In the genomic region with DNA sequence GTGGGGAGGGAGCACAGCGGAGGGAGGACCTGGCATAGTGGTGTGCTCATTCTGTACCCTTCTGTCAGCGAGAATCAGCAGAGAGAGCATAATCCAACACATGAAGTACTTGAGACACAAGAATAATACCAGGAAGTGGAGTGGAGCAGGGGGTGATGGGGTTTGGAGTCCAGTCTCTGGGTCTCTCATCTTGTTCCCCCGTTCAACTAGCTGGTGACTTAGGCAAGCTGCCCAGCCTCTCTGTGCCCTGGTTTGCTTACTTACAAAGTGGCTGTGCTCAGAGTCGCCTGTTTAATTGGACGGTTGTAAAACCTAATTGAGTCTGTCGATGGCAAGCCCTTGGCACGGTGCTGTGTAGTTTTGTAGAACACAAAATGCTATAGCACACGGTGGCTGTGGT, we compare ENCODE assay signal across 24 mouse cellular contexts. TPM values are rescaled to one million over a fixed set of nuclear protein-coding genes. Genes with fewer than 3 reads are reported as not detected.
"Had no signal": no experiment of that assay in that cellular context is flagged by ENCODE, and none has a peak within 500 bp of the region (broad histone marks: within the 10 kb centered on the region; RNA-seq: fewer than 3 reads in every experiment).

No protein-coding gene starts in this region.

- DNase-seq: kidney, adult 18-20 months; kidney, adult 9 months; kidney, postnatal 14 days; kidney, postnatal 4 days; liver; lung, adult 18-20 months; lung, postnatal 10 days; lung, postnatal 36 days; retina, postnatal 1 day; right cerebral cortex, postnatal 4 days; thymus, postnatal 25 days had no signal

- H3K9me3 ChIP-seq: limb, embryonic 10.5 days; limb, embryonic 13.5 days; liver, embryonic 12.5 days; liver, embryonic 15.5 days; lung, embryonic 15.5 days; megakaryocyte, embryonic 14.5 days; midbrain, embryonic 10.5 days; midbrain, embryonic 13.5 days; neural tube, embryonic 13.5 days had no signal

- H3K27me3 ChIP-seq: limb, embryonic 13.5 days; liver, embryonic 15.5 days; lung, embryonic 15.5 days had no signal

- ATAC-seq: liver, embryonic 12.5 days; midbrain, embryonic 13.5 days; midbrain, embryonic 16.5 days had no signal

- H3K9ac ChIP-seq: limb, embryonic 13.5 days; liver, embryonic 12.5 days; liver, embryonic 15.5 days; lung, embryonic 15.5 days; midbrain, embryonic 13.5 days; neural tube, embryonic 13.5 days had no signal

- H3K27ac ChIP-seq: limb, embryonic 10.5 days; limb, embryonic 13.5 days; liver, embryonic 12.5 days; liver, embryonic 15.5 days; lung, embryonic 15.5 days; midbrain, embryonic 10.5 days; midbrain, embryonic 13.5 days; neural tube, embryonic 13.5 days; stomach, postnatal 0 days had no signal

- H3K4me1 ChIP-seq: liver, embryonic 12.5 days; liver, embryonic 15.5 days; lung, embryonic 15.5 days; megakaryocyte, embryonic 14.5 days had no signal

- H3K4me2 ChIP-seq: limb, embryonic 13.5 days; liver, embryonic 12.5 days; liver, embryonic 15.5 days; lung, embryonic 15.5 days; midbrain, embryonic 13.5 days; neural tube, embryonic 13.5 days had no signal

- H3K4me3 ChIP-seq: limb, embryonic 10.5 days; limb, embryonic 13.5 days; liver, embryonic 12.5 days; liver, embryonic 15.5 days; lung, embryonic 15.5 days; megakaryocyte, embryonic 14.5 days; midbrain, embryonic 10.5 days; midbrain, embryonic 13.5 days; myocyte; neural tube, embryonic 13.5 days had no signal

- H3K36me3 ChIP-seq: limb, embryonic 10.5 days; limb, embryonic 13.5 days; liver, embryonic 12.5 days; liver, embryonic 15.5 days; lung, embryonic 15.5 days; midbrain, embryonic 10.5 days; midbrain, embryonic 13.5 days; neural tube, embryonic 13.5 days had no signal

RNA-seq across cellular contexts. Expression of a gene that starts 23.8 kb away (rescaled TPM):
- total RNA-seq: monocyte, adult 5-6 weeks had no signal
- polyA plus RNA-seq: liver, embryonic 12.5 days had no signal
